Mouse (Mus musculus): ENCODE results near the gene Areg. TPM values are rescaled to one million over a fixed set of nuclear protein-coding genes. Genes with fewer than 3 reads are reported as not detected.

The Areg gene
- polyA plus RNA-seq, 1 experiment from 2014 or later = not detected

DNA sequence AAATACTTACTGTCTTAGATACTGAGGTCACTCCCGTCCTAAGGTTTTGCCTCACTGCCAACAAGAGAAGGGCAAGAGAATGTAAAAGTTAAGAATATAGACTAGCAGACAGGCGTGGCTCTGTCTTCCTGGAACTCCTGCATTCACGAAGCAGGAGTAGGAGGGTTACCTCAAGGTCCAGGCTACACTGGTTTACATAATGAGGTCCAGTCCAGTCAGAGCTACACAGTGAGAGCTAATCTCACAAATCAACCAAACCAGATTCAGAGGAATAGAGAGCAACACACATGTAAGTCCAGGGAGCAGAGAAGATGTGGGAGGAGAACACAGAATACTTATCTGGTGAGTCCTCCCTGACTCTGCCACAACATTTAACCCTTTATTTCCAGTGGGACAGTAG is 55.2 kb downstream of the Areg start:
- WGBS (ENCODE audit: insufficient replicate concordance) = 49% methylated on average over 3 of the region's 3 CpGs

More for the DNA sequence above, 55.2 kb downstream of the Areg start:
- H3K27ac ChIP-seq = no peak overlapping the region
- no peak for ATAC-seq
- H3K9me3 ChIP-seq (replicated peaks) = no peaks in the 10 kb centered on the region
- no peaks in the 10 kb centered on the region for H3K27me3 ChIP-seq (replicated peaks)
- no peak overlapping the region for H3K9ac ChIP-seq
- no peaks in the 10 kb centered on the region for H3K4me1 ChIP-seq
- H3K4me2 ChIP-seq = no peak overlapping the region
- no peak overlapping the region for H3K4me3 ChIP-seq
- H3K36me3 ChIP-seq = no peaks in the 10 kb centered on the region

Other genes starting within 250 kb of the Areg start
- 0.21 and 0.24 TPM in 2 replicates for gene Cxcl1, start 248.4 kb upstream of the Areg start, polyA plus RNA-seq (2016; fragmentation: Nextera tagmentation; extraction: Ambion mirVana)
- gene Cxcl2, start 235.7 kb upstream of the Areg start, polyA plus RNA-seq (2016; fragmentation: Nextera tagmentation; extraction: Ambion mirVana) = 0.44 TPM in 1 of 2 replicates, not detected in the other
- gene Mthfd2l, start 208.5 kb upstream of the Areg start, polyA plus RNA-seq (2016; fragmentation: Nextera tagmentation; extraction: Ambion mirVana) = 11.4 and 13.9 TPM in 2 replicates
- 0.07 TPM in 1 of 2 replicates, not detected in the other for gene Epgn, start 112.1 kb upstream of the Areg start, polyA plus RNA-seq (2016; fragmentation: Nextera tagmentation; extraction: Ambion mirVana)
- gene Ereg, start 65.0 kb upstream of the Areg start, polyA plus RNA-seq (2016; fragmentation: Nextera tagmentation; extraction: Ambion mirVana) = 0.08 and 0.14 TPM in 2 replicates